Mouse (Mus musculus) brain, adult 2 months (tissue): ENCODE data around the gene Crisp4.
A peak's percentile ranks its signal among the peaks of the same experiment; 100 is the strongest.

Source experiments
- DNase-seq: peaks from one replicate; pipeline ENCODE4 v3.0.0; 2011; ENCODE audit warnings: low read depth, low spot score

Crisp4 gene

GRCm38 (mm10) chr1:18145802-18146201 is at the start of gene Crisp4:
TSS of gene Crisp4 (minus strand) at chr1:18145902.
- no peak for DNase-seq

GRCm38 (mm10) chr1:18191719-18192118 is 46.0 kb upstream of the Crisp4 start:
- peak; percentile 15 for DNase-seq

- DNase-seq: peak; percentile 6
These were observed 45.3 kb upstream of the Crisp4 start for GRCm38 (mm10) chr1:18190714-18191712.

GRCm38 (mm10) chr1:18181167-18181566 is 35.5 kb upstream of the Crisp4 start:
- peak; percentile 77 for DNase-seq

- peak; percentile 19 for DNase-seq
These were observed 24.9 kb upstream of the Crisp4 start for GRCm38 (mm10) chr1:18170573-18170972.

GRCm38 (mm10) chr1:18168261-18168660 is 22.6 kb upstream of the Crisp4 start:
- peak; percentile 89 for DNase-seq

- DNase-seq: no peak
These were observed 13.4 kb upstream of the Crisp4 start for GRCm38 (mm10) chr1:18159082-18159481.

GRCm38 (mm10) chr1:18148211-18148610 is 2.5 kb upstream of the Crisp4 start:
- peak; percentile 74 for DNase-seq

GRCm38 (mm10) chr1:18131691-18132090 is 14.0 kb downstream of the Crisp4 start:
- no peak for DNase-seq

- DNase-seq: peak; percentile 40
These were observed 15.7 kb downstream of the Crisp4 start for GRCm38 (mm10) chr1:18129983-18130382.

GRCm38 (mm10) chr1:18106720-18107355 is 38.9 kb downstream of the Crisp4 start:
- peak; percentile 67 for DNase-seq

GRCm38 (mm10) chr1:18105866-18106529 is 39.7 kb downstream of the Crisp4 start:
- DNase-seq: peak; percentile 73

GRCm38 (mm10) chr1:18105029-18105865 is 40.5 kb downstream of the Crisp4 start:
- no peak for DNase-seq
